Mouse (Mus musculus): Measurements from ENCODE around the gene Apol6.
"Not testable (repeated sequence)": the region's sequence is repeated elsewhere in the genome, so short reads cannot be mapped to it uniquely, and the experiment has no call there.

Apol6 gene

GRCm38 (mm10) chr15:77034526-77034925 lies 10.0 kb upstream of the Apol6 start:
- DNase-seq, result no peak

GRCm38 (mm10) chr15:77035643-77036042 lies 8.9 kb upstream of the Apol6 start:
- no peak for DNase-seq

DNA sequence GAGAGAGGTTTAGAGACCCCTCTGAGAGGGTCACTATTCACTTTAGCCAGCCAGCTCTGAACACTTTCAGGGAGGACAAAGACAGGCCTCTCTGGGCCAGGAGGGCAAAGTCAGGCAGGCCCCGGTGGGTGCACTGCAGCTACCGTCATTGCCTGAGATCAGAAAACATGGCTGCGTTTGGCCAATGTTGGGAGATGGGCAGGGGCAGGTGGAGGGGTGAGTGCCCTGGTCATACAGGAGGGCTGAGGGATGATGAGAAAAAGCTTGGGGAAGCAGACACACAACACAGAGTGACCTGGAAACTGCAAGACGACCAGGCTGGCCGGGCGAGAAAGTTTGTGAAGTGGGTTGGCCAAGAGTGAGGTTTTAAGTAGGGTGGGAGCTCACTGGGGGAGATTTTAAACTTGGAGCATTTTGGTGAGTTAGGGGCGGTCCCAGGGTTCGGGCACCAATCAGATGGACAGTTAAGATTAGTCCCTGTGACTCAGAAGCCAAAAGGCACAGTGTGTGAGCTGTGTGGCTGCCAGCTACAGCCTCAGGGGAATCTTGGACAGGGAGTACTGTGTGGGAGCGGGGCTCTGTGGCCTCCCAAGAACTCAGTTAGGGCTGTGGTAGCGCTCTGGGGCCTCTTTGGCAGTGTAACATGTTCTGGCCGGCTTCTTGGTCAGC lies 8.1 kb upstream of the Apol6 start:
- peak; percentile 50 for DNase-seq

- DNase-seq, result no peak
These were observed 7.6 kb upstream of the Apol6 start for GRCm38 (mm10) chr15:77036989-77037277.

DNA sequence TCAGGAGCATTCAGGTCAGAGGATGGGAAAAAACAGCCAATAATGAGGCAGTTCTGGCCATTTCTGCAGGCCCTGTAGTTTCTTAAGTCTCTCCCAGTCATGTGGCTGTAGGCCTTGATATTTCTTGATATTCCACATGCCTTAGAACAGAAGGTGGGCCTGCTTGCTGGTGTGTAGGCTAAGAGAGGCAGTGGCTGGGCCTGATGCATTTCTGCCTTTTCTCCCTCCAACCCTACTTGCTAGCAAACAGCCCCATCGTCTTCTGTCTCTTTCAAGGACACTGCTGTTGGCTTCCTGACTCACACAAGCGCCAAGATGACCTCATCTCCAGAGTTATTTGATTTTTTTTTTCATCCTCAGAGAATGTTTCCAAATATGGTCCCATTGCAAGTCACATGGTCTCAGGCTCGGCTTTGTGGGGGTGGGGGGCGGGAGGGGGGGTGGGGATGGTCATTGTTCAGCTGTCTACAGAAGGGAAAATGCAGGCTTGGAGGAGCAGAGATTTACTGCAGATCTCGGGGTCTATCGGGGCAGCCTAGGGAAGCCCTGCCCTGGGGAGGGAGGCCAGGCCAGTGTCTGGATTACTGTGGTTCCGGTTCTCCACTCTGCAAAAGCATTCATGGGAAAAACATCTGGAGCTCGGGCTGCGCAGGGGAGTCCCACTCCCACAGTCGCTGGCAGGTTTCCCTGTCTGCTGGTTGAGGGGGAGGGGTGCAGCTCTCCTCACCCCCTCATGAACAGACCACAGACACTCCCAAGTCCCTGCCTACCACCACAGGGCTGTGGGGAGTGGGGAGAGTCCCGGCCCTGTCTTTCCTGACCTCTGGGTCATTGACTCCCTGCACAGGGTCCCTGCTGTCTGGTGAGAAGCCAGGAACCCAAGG lies 7.0 kb upstream of the Apol6 start:
- DNase-seq, result peak; percentile 61

- DNase-seq, result no peak
These were observed 5.3 kb upstream of the Apol6 start for GRCm38 (mm10) chr15:77039211-77039700.

- no peak for DNase-seq
These were observed 3.7 kb upstream of the Apol6 start for GRCm38 (mm10) chr15:77040784-77041183.

GRCm38 (mm10) chr15:77045609-77046008 lies 1.1 kb downstream of the Apol6 start:
- no peak for DNase-seq

GRCm38 (mm10) chr15:77050570-77050969 lies 6.0 kb downstream of the Apol6 start, which contains the start of gene Mb:
Gene Mb, minus strand, starts transcription at chr15:77050670.
- no peak for DNase-seq

DNA sequence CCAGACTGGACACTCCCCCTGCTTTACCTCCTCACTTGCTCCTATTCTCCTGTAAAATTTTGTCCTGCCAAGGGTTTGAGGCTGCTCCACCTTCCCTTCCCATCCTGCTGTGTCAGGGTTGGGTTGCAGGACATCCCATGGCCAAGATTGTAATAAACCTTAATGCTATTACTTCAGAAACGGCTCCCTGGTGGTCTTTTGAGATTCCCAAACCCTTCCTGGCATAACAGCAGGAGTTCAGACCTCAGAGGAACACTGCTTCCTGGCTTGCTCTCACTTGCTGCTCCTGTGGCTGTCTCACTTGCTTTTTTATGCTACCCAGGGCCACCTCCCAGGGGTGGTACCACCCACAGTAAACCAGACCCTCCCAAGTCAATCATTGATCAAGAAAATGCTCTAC lies 7.6 kb downstream of the Apol6 start:
- DNase-seq, result no peak

GRCm38 (mm10) chr15:77053021-77053420 lies 8.5 kb downstream of the Apol6 start:
- no peak for DNase-seq

- DNase-seq, result no peak
These were observed 10.2 kb downstream of the Apol6 start for GRCm38 (mm10) chr15:77054611-77055175.

GRCm38 (mm10) chr15:77056001-77056790 lies 11.7 kb downstream of the Apol6 start:
- no peak for DNase-seq

DNA sequence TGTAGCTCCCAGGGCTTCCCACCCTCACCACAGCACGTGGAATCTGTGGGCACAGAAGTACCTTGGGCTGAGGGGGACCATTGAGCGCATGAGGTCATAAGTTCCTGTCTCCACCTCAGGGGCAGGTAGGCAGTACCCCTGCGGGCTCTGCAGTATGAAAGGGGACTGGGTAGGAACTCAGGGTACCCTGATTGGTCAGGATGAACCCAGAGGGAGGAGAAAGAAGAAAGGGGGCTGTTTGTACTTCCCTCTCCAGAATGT lies 12.2 kb downstream of the Apol6 start:
- DNase-seq, result no peak

- no peak for DNase-seq
These were observed 14.0 kb downstream of the Apol6 start for GRCm38 (mm10) chr15:77058566-77058965.

DNA sequence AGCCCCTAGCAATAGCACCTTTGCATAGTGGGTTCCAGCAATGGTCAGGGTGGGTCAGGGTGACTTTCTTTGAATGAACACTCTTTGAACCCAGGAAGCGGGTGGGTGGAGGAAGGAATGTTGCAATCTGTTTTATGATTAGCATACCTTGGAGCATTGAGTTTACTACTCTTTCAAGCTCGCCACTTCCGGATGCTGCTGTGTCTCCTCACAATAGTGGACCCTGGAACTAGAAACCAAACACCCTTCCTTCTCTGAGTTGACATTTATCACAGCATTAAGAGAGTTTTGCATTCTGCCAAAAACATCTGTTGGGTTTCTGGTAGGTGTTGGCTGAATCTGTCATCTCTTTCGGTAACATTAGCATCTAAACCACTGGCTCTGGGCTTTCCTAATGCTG lies 14.9 kb downstream of the Apol6 start:
- DNase-seq, result not testable (repeated sequence)

DNA sequence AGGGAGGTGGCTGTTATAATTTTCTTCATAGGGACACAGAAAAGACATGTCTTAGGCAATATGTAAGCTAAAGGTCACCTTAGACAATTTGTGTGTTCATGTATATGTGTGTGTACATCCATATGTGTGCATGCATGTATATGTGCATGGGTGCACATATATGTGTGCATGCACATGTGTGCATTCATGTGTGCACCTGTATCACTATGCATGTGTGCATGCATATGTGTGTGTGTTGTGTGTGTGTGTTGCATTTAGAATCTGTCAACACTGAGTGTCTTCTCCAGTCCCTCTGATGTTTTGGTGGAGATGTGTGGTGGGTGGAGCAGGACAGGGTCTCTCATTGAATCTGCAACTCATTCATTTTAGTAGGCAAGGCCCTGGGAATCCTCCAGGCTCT lies 18.2 kb downstream of the Apol6 start:
- no peak for DNase-seq

- no peak for DNase-seq
These were observed 20.8 kb downstream of the Apol6 start for GRCm38 (mm10) chr15:77065259-77065852.

- DNase-seq, result no peak
These were observed 21.7 kb downstream of the Apol6 start for GRCm38 (mm10) chr15:77066233-77066632.

DNA sequence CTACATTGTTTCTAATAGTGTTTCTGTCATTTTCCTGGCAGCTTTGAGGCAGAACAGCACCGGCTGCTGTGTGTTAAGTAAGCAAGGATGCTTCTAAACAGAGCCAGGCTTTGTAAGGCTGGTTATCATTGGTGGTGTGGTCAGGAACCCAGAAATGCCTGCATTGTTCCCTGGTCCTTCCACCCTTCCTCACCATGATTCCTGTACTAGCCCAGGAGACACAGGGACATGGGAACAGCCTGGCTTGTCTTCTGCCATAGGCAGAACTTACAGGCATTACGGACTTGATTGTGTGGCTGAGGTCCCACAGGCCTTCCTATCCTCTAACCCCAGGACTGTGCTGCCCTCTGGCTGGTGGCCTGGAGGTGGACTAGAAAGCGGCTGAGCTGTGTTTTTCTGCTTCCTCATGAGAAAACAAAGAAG lies 23.9 kb downstream of the Apol6 start:
- DNase-seq, result no peak

DNA sequence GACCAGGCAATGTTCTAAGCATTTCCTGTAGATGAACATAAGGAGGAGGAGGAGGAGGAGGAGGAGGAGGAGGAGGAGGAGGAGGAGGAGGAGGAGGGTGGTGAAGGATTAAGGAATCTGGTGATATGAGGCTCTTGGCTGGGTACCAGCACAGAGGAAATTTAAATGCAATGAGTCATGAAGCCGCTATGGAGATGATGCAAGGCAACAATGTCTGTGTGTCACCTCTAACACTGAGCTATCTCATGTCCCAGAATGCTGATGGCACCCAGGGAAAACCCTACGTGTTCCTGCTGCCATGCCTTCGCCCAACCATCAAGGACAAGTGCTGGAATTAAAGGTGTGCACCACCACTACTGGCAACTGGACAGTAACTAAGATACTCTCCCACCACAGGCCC lies 24.5 kb downstream of the Apol6 start:
- DNase-seq, result no peak

DNA sequence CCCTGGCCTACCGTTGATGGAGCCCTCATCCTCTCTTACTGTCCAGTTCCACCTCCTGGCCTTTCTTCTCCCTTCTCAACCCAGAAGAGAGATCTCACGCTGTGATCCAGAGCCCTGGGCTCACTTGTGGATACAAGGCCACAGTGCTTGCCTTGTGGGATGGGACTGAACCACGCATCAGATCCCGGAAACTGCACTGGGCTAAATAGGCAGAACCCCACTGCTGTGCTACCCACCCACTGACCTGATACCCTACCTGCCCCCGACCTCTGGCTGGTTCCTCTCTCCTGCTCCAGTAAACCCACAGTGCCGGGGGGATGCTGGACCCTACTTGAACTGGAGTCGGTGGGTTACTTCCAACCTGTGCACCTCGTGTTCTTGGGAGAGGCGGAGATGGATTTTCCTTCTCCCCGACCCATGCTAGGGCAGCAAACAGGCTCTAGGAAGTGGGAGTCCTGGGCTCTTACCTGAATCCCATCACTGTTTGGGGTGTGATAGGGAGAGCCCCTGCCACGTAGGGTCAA lies 26.3 kb downstream of the Apol6 start:
- DNase-seq, result no peak

DNA sequence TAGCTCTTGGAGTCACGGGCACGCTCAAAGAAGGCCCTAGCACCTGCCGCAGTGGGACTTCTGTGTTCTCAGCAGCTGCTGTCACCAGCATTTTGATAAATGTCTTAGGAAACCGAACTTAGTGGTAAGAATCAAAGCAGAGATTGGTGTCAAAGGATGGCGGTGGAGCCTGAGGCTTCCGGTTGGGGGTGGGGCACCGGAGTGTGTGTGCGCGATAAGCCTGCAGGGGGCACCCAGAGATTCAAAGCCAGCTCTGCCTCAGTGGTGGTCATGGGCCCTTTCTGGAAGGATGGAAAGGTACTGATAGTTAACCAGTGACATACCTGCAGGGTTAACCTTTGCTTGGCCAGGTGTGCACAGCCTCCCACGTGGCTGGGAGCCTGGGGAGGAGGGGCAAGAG lies 27.0 kb downstream of the Apol6 start:
- DNase-seq, result no peak
